Mouse (Mus musculus) CH12.LX (cell line): Measurements from ENCODE around the gene Olfr1359.
"Not testable (repeated sequence)": the region's sequence is repeated elsewhere in the genome, so short reads cannot be mapped to it uniquely, and the experiment has no call there.

Source experiments
- CTCF ChIP-seq, 2 experiments: IDR thresholded peaks in 1 of 2; conservative IDR thresholded peaks in 1 of 2; 2 replicates each; pipeline ENCODE4 v1.5.1; 2011 to 2012; ENCODE audit warnings: low read depth in 2 of 2, low read length in 2 of 2, improper control_type of control experiment in 1 of 2, inconsistent platforms in 1 of 2, mild to moderate bottlenecking in 1 of 2, moderate library complexity in 1 of 2
- ELF1 ChIP-seq: IDR thresholded peaks from 2 replicates; pipeline ENCODE4 v1.6.1; 2014; ENCODE audit warnings: low read depth, mild to moderate bottlenecking, inconsistent platforms, low read length, improper control_type of control experiment
- MAFK ChIP-seq: IDR thresholded peaks from 2 replicates; pipeline ENCODE4 v1.6.1; 2011; ENCODE audit warnings: low read length, improper control_type of control experiment; ENCODE audit not compliant: insufficient replicate concordance
- POLR2A ChIP-seq: IDR thresholded peaks from 2 replicates; pipeline ENCODE4 v1.6.1; 2011; ENCODE audit warnings: low read depth, mild to moderate bottlenecking, improper control_type of control experiment, low read length
- USF1 ChIP-seq: IDR thresholded peaks from 2 replicates; pipeline ENCODE4 v1.6.1; 2014; ENCODE audit warnings: low read depth, mild to moderate bottlenecking, inconsistent platforms, low read length, improper control_type of control experiment
- USF2 ChIP-seq: conservative IDR thresholded peaks from 2 replicates; pipeline ENCODE4 v1.6.1; 2011; ENCODE audit warnings: low read depth, low read length, improper control_type of control experiment

DNA sequence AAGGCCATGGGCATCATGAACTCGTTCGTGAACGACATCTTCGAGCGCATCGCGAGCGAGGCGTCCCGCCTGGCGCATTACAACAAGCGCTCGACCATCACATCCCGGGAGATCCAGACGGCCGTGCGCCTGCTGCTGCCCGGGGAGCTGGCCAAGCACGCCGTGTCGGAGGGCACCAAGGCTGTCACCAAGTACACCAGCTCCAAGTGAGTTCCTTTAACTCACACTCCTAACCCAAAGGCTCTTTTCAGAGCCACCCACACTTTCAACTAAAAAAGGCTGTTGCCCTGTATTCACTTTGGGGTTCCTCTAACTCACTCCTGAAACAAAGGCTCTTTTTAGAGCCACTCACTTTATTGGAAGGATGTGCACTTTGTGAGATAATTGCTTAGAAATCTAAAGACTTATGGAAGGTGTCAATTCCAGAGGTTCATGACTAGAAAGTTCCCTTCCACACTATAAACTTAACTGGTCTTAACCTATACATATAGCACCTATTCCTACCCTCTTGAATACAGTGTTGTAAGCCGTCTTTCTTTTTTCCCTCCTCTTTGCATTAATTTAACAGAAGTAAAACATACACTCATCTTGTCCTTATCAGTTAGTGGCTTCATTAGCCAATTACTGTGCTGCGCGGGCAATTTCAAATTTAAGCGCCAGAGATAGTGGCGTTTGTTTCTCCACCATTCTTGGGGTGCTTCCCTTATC lies 56.5 kb downstream of the Olfr1359 start:
- TF ChIP-seq CTCF (conservative IDR thresholded peaks at IDR 0.05 in 1 of 2, IDR thresholded peaks at IDR 0.05 in 1 of 2; ENCODE audit: low read depth in 2 of 2, low read length in 2 of 2); ELF1; MAFK; USF1; USF2: not testable (repeated sequence)
- peak; percentile 87 for TF ChIP-seq POLR2A
